Mouse (Mus musculus): Measurements from ENCODE around the gene Prdm15. TPM values are rescaled to one million over a fixed set of nuclear protein-coding genes. Genes with fewer than 3 reads are reported as not detected.

Gene Prdm15
- polyA plus RNA-seq, 1 experiment from 2014 or later, result 13.2 TPM

DNA sequence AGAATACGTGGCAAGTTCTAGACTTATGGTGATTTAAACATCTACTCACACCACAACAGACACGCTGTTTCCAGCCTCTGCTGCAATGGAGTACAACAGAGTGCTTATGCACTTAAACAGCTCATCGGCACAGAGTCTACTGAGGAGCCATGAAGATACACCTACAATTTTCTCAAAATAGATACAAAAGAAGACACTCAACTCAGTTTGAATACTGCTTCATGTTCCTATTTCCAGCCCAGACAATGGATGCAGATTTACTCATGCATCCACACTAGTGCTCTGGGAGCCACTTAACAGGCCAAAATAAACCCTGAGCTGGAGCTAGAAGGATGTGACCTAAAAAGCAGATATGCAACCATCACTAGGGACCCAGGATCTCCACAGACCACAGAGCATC is 42.8 kb downstream of the Prdm15 start:
- Histone ChIP-seq H3K4me3 (ENCODE audit: low read depth, low read length) (no peak overlapping the region), H3K36me3 (ENCODE audit: control insufficient read depth, insufficient read depth, low read length) (peaks cover 23% of the 10 kb centered on the region; the same call in 1 of the 2 replicates)
- WGBS, result 95% methylated on average over 3 of the region's 3 CpGs

DNA sequence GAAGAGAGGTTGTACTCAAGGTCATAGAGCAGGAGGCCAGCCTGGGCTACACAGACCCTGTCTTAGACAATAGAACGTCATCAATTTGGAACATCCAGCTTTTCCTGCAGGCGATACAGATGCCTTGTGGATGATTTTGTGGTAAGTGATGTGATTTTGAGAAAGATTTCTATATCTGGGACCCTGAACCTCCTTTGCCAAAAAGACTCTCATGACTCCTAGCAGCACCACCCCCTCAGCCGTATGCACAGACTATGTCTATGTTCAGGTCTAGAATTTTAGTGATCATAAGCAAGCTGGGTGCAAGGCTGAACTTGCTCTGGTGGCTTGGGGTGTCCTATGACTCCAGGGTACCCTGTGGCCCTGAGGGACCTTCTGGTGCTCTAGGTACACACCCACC is 46.0 kb downstream of the Prdm15 start:
- Histone ChIP-seq H3K9ac (ENCODE audit: low read length) (no peak overlapping the region), H3K27me3 (ENCODE audit: control insufficient read depth, insufficient read depth, low read length) (no peaks in the 10 kb centered on the region), H3K36me3 (ENCODE audit: control insufficient read depth, insufficient read depth, low read length) (peaks cover 16% of the 10 kb centered on the region; the same call in 1 of the 2 replicates), H3K27ac (replicated peaks; ENCODE audit: low read depth, low read length) (no peak overlapping the region), H3K4me1 (ENCODE audit: control insufficient read depth, insufficient read depth, low read length) (no peaks in the 10 kb centered on the region), H3K4me3 (ENCODE audit: low read depth, low read length) (no peak overlapping the region), H3K4me2 (ENCODE audit: low read depth, severe bottlenecking) (no peak overlapping the region), H3K9me3 (ENCODE audit: control insufficient read depth, low read length) (no peaks in the 10 kb centered on the region)
- DNase-seq (ENCODE audit: low spot score) (no peak), ATAC-seq (ENCODE audit: insufficient number of reproducible peaks, low FRiP score, low TSS enrichment, low read depth) (no peak)
- WGBS, result 98% methylated on average over 3 of the region's 3 CpGs

More for the DNA sequence above, 42.8 kb downstream of the Prdm15 start:
- Histone ChIP-seq H3K27me3 (ENCODE audit: control insufficient read depth, insufficient read depth, low read length) (no peaks in the 10 kb centered on the region), H3K4me1 (ENCODE audit: control insufficient read depth, insufficient read depth, low read length) (no peaks in the 10 kb centered on the region), H3K4me2 (ENCODE audit: low read depth, severe bottlenecking) (no peak overlapping the region), H3K9ac (ENCODE audit: low read length) (no peak overlapping the region), H3K27ac (replicated peaks; ENCODE audit: low read depth, low read length) (no peak overlapping the region), H3K9me3 (ENCODE audit: control insufficient read depth, low read length) (no peaks in the 10 kb centered on the region)
- ATAC-seq (ENCODE audit: insufficient number of reproducible peaks, low FRiP score, low TSS enrichment, low read depth) (no peak), DNase-seq (ENCODE audit: low spot score) (no peak)

DNA sequence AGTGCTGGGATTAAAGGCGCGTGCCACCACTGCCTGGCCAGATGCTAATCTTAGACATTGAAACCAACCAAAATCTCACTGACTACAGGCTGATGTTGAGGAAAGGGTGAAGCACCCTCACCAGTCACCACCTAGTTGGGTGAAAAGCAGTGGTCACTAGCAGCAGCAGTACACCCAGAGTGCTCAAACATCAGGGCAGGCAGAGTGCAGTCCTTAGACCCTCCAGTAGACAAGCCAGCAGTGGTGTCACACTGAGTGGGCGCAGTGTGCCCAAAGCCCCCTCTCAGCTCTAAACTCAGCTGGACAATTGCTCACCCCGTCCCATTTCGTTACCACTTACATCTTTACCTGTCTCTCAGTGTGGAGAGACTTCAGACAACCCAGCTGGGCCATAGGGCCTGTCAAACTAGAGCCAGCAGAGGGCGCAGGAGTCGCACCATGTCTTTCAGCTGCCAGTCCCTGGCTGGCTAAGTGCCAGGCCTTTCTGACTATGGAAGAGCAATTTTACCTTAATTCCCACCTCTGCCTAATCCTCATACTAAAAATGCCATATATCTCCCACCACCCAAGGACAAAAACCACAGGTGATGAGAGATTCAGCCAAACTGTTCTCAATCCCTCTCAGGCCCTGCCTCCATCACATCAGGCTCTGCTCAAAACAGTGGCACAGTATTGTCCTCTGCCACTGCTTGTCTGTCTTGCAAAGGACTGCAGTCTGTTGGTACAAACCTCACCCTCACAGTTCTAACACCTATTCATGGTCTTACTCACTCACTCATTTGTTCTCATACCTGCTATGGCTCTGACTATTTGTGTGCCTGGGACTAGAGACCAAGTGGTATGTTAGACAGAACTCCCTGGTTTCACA is 46.7 kb downstream of the Prdm15 start:
- Histone ChIP-seq H3K36me3 (ENCODE audit: control insufficient read depth, insufficient read depth, low read length) (peaks cover 14% of the 10 kb centered on the region; the same call in 1 of the 2 replicates), H3K27me3 (ENCODE audit: control insufficient read depth, insufficient read depth, low read length) (no peaks in the 10 kb centered on the region), H3K4me2 (ENCODE audit: low read depth, severe bottlenecking) (no peak overlapping the region), H3K4me1 (ENCODE audit: control insufficient read depth, insufficient read depth, low read length) (no peaks in the 10 kb centered on the region), H3K9me3 (ENCODE audit: control insufficient read depth, low read length) (no peaks in the 10 kb centered on the region), H3K4me3 (ENCODE audit: low read depth, low read length) (no peak overlapping the region), H3K9ac (ENCODE audit: low read length) (no peak overlapping the region), H3K27ac (replicated peaks; ENCODE audit: low read depth, low read length) (no peak overlapping the region)
- 76% methylated on average over 7 of the region's 7 CpGs for WGBS
- ATAC-seq (ENCODE audit: insufficient number of reproducible peaks, low FRiP score, low TSS enrichment, low read depth) (no peak), DNase-seq (ENCODE audit: low spot score) (peak; percentile 71)

DNA sequence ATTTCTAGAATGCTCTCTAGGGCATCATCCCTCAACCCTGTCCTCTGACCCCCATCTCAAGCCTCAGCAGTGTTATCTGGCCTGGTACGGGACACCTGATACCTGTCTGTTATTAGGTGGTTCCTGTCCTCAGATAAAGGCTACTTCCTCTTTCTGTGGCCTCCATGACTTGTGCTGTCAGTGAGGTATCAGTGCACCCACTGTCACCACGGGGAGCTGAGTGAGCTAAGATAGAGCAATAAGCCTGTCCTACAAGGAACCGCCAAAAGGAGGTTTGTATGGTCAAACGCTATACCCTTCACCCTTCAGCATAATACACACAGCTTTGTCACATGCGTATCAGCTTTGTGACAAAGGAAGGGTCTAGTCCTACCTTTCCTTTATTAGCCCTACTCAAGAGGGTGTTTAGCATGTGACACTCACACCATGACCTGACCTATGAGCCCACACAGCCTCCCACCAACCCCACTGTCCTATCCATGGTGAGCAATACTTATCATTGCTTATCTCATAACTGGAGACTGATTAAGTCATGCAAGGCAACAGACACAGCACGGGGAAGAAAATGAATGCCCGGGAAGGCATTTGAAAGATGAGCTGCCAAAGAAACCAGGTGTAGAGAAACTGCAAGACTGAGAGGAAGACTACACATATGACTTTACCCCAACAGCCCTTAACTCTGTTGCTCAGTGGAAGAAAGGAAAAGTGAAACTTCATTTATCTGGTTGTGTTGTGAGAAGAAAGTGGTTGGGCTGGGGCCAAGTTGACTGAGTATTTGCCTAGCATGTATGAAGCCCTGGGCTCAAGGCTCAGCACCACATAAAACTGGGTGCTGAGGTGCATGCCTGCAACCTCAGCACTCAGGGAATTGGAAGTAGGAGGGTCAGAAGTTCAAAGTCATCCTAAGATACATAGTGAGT is 53.4 kb downstream of the Prdm15 start:
- Histone ChIP-seq H3K27me3 (ENCODE audit: control insufficient read depth, insufficient read depth, low read length) (no peaks in the 10 kb centered on the region), H3K4me2 (ENCODE audit: low read depth, severe bottlenecking) (no peak overlapping the region), H3K9me3 (ENCODE audit: control insufficient read depth, low read length) (no peaks in the 10 kb centered on the region), H3K4me3 (ENCODE audit: low read depth, low read length) (no peak overlapping the region), H3K27ac (replicated peaks; ENCODE audit: low read depth, low read length) (no peak overlapping the region), H3K4me1 (ENCODE audit: control insufficient read depth, insufficient read depth, low read length) (no peaks in the 10 kb centered on the region), H3K9ac (ENCODE audit: low read length) (no peak overlapping the region), H3K36me3 (ENCODE audit: control insufficient read depth, insufficient read depth, low read length) (peaks cover 11% of the 10 kb centered on the region; the same call in 1 of the 2 replicates)
- 96% methylated on average over 7 of the region's 7 CpGs for WGBS
- no peak for ATAC-seq (ENCODE audit: insufficient number of reproducible peaks, low FRiP score, low TSS enrichment, low read depth)
- no peak for DNase-seq (ENCODE audit: low spot score)

DNA sequence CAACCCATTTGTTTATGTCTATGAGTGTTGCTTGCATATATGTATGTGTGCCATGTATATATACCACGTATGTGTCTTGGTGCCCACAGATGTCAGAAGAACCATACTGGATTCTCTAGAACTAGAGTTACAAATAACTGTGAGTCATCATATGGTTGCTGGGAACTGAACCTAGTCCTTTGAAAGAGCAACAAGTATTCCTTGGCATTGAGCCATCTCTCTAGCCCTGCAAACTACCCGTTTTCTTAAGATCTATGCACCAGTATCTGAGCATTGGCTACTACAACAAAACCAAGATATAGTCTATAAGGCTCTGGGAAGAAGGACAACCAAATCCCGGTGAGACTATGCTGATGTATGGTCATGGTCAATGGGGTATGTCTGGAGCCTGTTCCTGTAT is 54.4 kb downstream of the Prdm15 start:
- WGBS, result 96% methylated on average over 3 of the region's 3 CpGs
- ATAC-seq (ENCODE audit: insufficient number of reproducible peaks, low FRiP score, low TSS enrichment, low read depth) (no peak), DNase-seq (ENCODE audit: low spot score) (no peak)
- no peaks in the 10 kb centered on the region for H3K4me1 ChIP-seq (ENCODE audit: control insufficient read depth, insufficient read depth, low read length)
- peaks cover 13% of the 10 kb centered on the region; the same call in 1 of the 2 replicates for H3K36me3 ChIP-seq (ENCODE audit: control insufficient read depth, insufficient read depth, low read length)
- H3K27ac ChIP-seq (replicated peaks; ENCODE audit: low read depth, low read length), result no peak overlapping the region
- no peak overlapping the region for H3K9ac ChIP-seq (ENCODE audit: low read length)
- H3K4me3 ChIP-seq (ENCODE audit: low read depth, low read length), result no peak overlapping the region
- H3K9me3 ChIP-seq (ENCODE audit: control insufficient read depth, low read length), result no peaks in the 10 kb centered on the region
- H3K4me2 ChIP-seq (ENCODE audit: low read depth, severe bottlenecking), result no peak overlapping the region
- H3K27me3 ChIP-seq (ENCODE audit: control insufficient read depth, insufficient read depth, low read length), result no peaks in the 10 kb centered on the region

DNA sequence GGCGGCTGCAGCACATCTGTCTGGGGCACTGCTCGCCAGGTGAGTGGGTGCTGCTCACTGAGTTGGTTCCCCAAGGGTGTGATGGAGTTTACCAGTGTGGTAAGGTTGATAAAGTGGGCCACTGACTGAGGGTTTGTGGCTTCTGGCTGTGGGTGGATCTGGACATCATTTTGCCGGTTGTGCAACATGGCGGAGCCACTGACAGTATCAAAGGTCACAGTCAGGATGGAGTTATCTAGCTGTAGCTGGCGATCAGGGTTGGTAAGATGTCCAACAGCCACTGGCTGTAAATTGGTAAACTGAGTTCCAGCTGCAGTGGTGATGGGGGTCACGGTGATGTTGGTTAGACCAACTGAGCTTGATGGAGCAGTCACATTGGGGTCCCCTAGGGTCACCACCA is 57.4 kb downstream of the Prdm15 start:
- no peak overlapping the region for H3K27ac ChIP-seq (replicated peaks; ENCODE audit: low read depth, low read length)
- 92% methylated on average over 6 of the region's 6 CpGs for WGBS
- H3K27me3 ChIP-seq (ENCODE audit: control insufficient read depth, insufficient read depth, low read length), result no peaks in the 10 kb centered on the region
- H3K4me3 ChIP-seq (ENCODE audit: low read depth, low read length), result no peak overlapping the region
- H3K36me3 ChIP-seq (ENCODE audit: control insufficient read depth, insufficient read depth, low read length), result peaks cover 12% of the 10 kb centered on the region; the same call in 1 of the 2 replicates
- no peaks in the 10 kb centered on the region for H3K9me3 ChIP-seq (ENCODE audit: control insufficient read depth, low read length)
- DNase-seq (ENCODE audit: low spot score) (no peak), ATAC-seq (ENCODE audit: insufficient number of reproducible peaks, low FRiP score, low TSS enrichment, low read depth) (no peak)
- no peak overlapping the region for H3K9ac ChIP-seq (ENCODE audit: low read length)
- H3K4me1 ChIP-seq (ENCODE audit: control insufficient read depth, insufficient read depth, low read length), result no peaks in the 10 kb centered on the region
- H3K4me2 ChIP-seq (ENCODE audit: low read depth, severe bottlenecking), result no peak overlapping the region

DNA sequence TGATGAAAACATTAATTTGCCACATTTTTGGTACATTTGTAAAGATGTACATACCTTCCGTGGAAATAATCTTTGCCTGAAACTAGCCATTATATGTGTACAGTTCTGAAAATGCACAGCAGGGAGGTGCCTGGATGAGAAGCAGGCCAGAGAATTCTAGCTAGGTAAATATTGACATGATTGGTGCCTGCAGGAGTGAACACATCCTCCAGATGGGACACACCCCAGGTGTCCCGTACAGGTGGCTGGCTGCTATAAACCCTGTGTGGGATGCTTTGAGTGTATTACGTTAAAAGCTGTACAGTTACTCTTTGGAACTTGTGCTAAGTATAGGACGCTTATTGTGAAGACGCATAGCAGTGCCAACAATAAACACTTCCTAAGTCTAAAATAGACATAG is 68.6 kb downstream of the Prdm15 start:
- no peaks in the 10 kb centered on the region for H3K36me3 ChIP-seq (ENCODE audit: control insufficient read depth, insufficient read depth, low read length)
- WGBS, result 90% methylated on average over 5 of the region's 5 CpGs

DNA sequence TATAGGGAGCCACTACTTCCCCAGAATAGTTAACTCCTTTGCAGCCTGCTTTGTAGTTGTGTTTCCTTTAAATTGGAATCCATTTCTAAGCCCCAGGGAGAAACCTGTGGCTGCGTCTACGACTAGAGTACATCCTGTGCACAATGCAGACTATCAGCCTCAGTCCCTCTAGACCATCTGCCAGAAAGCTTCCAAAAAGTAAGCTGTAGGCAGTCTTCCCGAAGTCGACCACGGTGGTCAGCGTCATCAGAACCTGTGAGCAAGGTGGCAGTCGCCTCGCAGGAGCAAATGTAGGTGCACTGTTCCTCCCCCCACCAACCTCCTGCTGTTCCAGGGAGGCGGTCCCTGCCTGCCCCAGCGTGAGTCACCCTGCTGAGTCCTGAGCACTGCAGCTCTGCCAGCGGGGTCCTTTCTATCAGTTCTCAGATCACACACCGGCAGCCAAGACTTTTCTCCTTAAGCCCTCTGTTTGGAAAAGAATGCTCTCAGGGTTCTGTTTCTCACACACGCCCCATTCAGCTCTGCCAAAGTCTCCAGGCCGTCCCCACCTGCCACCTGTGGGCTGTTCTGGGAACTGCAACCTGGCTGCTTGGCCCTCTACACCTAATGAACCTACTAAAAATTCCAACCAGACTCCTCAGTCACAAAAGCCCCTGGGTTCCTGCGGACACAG is 73.2 kb downstream of the Prdm15 start:
- no peak overlapping the region for H3K4me3 ChIP-seq (ENCODE audit: low read depth, low read length)
- 40% methylated on average over 15 of the region's 15 CpGs for WGBS

More for the DNA sequence above, 68.6 kb downstream of the Prdm15 start:
- Histone ChIP-seq H3K4me1 (ENCODE audit: control insufficient read depth, insufficient read depth, low read length) (no peaks in the 10 kb centered on the region), H3K27ac (replicated peaks; ENCODE audit: low read depth, low read length) (no peak overlapping the region), H3K27me3 (ENCODE audit: control insufficient read depth, insufficient read depth, low read length) (no peaks in the 10 kb centered on the region), H3K4me3 (ENCODE audit: low read depth, low read length) (no peak overlapping the region), H3K4me2 (ENCODE audit: low read depth, severe bottlenecking) (no peak overlapping the region), H3K9ac (ENCODE audit: low read length) (no peak overlapping the region), H3K9me3 (ENCODE audit: control insufficient read depth, low read length) (no peaks in the 10 kb centered on the region)
- ATAC-seq (ENCODE audit: insufficient number of reproducible peaks, low FRiP score, low TSS enrichment, low read depth), result no peak
- no peak for DNase-seq (ENCODE audit: low spot score)

More for the DNA sequence above, 73.2 kb downstream of the Prdm15 start:
- Histone ChIP-seq H3K4me1 (ENCODE audit: control insufficient read depth, insufficient read depth, low read length) (no peaks in the 10 kb centered on the region), H3K9ac (ENCODE audit: low read length) (no peak overlapping the region), H3K4me2 (ENCODE audit: low read depth, severe bottlenecking) (no peak overlapping the region; the same call in 1 of the 2 replicates), H3K9me3 (ENCODE audit: control insufficient read depth, low read length) (no peaks in the 10 kb centered on the region), H3K36me3 (ENCODE audit: control insufficient read depth, insufficient read depth, low read length) (no peaks in the 10 kb centered on the region), H3K27me3 (ENCODE audit: control insufficient read depth, insufficient read depth, low read length) (no peaks in the 10 kb centered on the region), H3K27ac (replicated peaks; ENCODE audit: low read depth, low read length) (no peak overlapping the region)
- DNase-seq (ENCODE audit: low spot score), result peak; percentile 89
- ATAC-seq (ENCODE audit: insufficient number of reproducible peaks, low FRiP score, low TSS enrichment, low read depth), result 0 out of 2 replicates have a peak, but pooled peaks have one; percentile 54

Measured in limb, embryonic 11.5 days (tissue).